ENCODE assay signal across 26 mouse cellular contexts in the genomic region with DNA sequence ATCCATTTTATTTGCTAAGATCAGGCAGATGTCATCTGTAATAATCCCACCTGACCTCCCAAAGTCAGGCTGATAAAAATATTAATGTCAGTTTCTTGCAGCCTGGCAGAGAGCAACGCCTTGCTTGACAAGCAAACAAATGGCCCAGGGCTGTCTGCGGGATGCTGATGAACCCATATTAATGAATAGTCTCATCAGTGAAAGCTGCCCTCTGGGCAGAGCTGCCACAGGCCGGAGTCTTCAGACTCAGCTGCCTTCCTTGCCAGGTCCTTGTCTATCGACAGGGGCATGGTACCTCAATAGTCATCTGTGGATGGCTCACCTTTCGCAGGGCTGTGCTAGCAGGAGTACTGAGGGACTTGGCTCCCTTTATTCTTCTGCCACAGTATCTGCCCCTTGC.
"Had no signal": no experiment of that assay in that cellular context is flagged by ENCODE, and none has a peak within 500 bp of the region (broad histone marks: within the 10 kb centered on the region; RNA-seq: fewer than 3 reads in every experiment).

No protein-coding gene starts in this region.

- H3K4me1 ChIP-seq: heart, embryonic 13.5 days; heart, embryonic 15.5 days; hindbrain, embryonic 10.5 days; hindbrain, embryonic 12.5 days; intestine, embryonic 15.5 days; limb, embryonic 10.5 days; limb, embryonic 12.5 days had no signal

- H3K27ac ChIP-seq: gastrocnemius, adult 2 months; heart, adult 2 months; heart, embryonic 13.5 days; heart, embryonic 15.5 days; hindbrain, embryonic 10.5 days; hindbrain, embryonic 12.5 days; hindbrain, embryonic 14.5 days; intestine, embryonic 15.5 days; layer of hippocampus, adult 2 months; left cerebral cortex, adult 2 months; limb, embryonic 10.5 days; limb, embryonic 12.5 days had no signal

- H3K27me3 ChIP-seq: heart, embryonic 13.5 days; heart, embryonic 15.5 days; hindbrain, embryonic 12.5 days; intestine, embryonic 15.5 days; limb, embryonic 12.5 days had no signal

- H3K4me2 ChIP-seq: heart, embryonic 11.5 days; heart, embryonic 13.5 days; heart, embryonic 15.5 days; hindbrain, embryonic 12.5 days; hindbrain, embryonic 14.5 days; intestine, embryonic 15.5 days; limb, embryonic 12.5 days; liver, embryonic 11.5 days had no signal

- H3K9me3 ChIP-seq: heart, embryonic 13.5 days; heart, embryonic 15.5 days; hindbrain, embryonic 12.5 days; intestine, embryonic 15.5 days; limb, embryonic 10.5 days had no signal

- H3K9ac ChIP-seq: heart, embryonic 13.5 days; heart, embryonic 15.5 days; hindbrain, embryonic 12.5 days; hindbrain, embryonic 14.5 days; intestine, embryonic 15.5 days; limb, embryonic 12.5 days had no signal

- DNase-seq: gastrocnemius, adult 2 months; gastrocnemius, postnatal 10 days; gastrocnemius, postnatal 25 days; heart, adult 2 months; heart, postnatal 4 days; kidney, adult 18-20 months; kidney, adult 8-10 months; kidney, postnatal 10 days; kidney, postnatal 25 days; kidney, postnatal 4 days; liver had no signal

- H3K36me3 ChIP-seq: heart, embryonic 13.5 days; heart, embryonic 15.5 days; hindbrain, embryonic 10.5 days; hindbrain, embryonic 12.5 days; intestine, embryonic 15.5 days; limb, embryonic 10.5 days; limb, embryonic 12.5 days had no signal

- H3K4me3 ChIP-seq: gastrocnemius, adult 2 months; heart, adult 2 months; heart, embryonic 13.5 days; heart, embryonic 15.5 days; hindbrain, embryonic 10.5 days; hindbrain, embryonic 12.5 days; intestine, embryonic 15.5 days; layer of hippocampus, adult 2 months; left cerebral cortex, adult 2 months; limb, embryonic 10.5 days; limb, embryonic 12.5 days had no signal

- ATAC-seq: hindbrain, embryonic 16.5 days; inflammation-experienced regulatory T-cells, adult 6 months; intestine, embryonic 15.5 days; intestine, postnatal 0 days had no signal
